Mouse (Mus musculus): ENCODE data around the gene Ptcra. TPM values are rescaled to one million over a fixed set of nuclear protein-coding genes. Genes with fewer than 3 reads are reported as not detected.

The Ptcra gene
- total and polyA plus RNA-seq, 3 experiments: 0.17 to 0.56 (median 0.34) TPM

- TF ChIP-seq ZMIZ1 (IDR thresholded peaks at IDR 0.05; ENCODE audit: low read depth, low read length) (peak; percentile 79), IRF4 (IDR thresholded peaks at IDR 0.05; ENCODE audit: low read depth, low read length) (peak; percentile 26; the same call in 1 of the 2 replicates), NRF1 (IDR thresholded peaks at IDR 0.05; ENCODE audit: low read depth, low read length) (peak; percentile 53), ZC3H11A (IDR thresholded peaks at IDR 0.05; ENCODE audit: low read depth, low read length) (no peak), KAT2A (IDR thresholded peaks at IDR 0.05; ENCODE audit: insufficient replicate concordance, low read length) (peak; percentile 76; the same call in 1 of the 2 replicates)
Observed at GRCm38 (mm10) chr17:46710959-46711597, 52.4 kb downstream of the Ptcra start, which contains the start of gene Pex6 (continued).

GRCm38 (mm10) chr17:46706375-46707089 is 57.0 kb downstream of the Ptcra start:
- no peak for DNase-seq (ENCODE audit: extremely low read depth)
- no peak overlapping the region for H3K9ac ChIP-seq (ENCODE audit: insufficient read depth, low read depth)
- H3K9me3 ChIP-seq (replicated peaks; ENCODE audit: low read length): peaks cover 5% of the 10 kb centered on the region
- peaks cover 14% of the 10 kb centered on the region for H3K79me2 ChIP-seq (replicated peaks; ENCODE audit: control insufficient read depth, extremely low read depth, insufficient read depth, poor library complexity, severe bottlenecking)
- H3K36me3 ChIP-seq (replicated peaks in 1 of 2; ENCODE audit: control insufficient read depth in 1 of 2, insufficient read depth in 1 of 2, low read length in 1 of 2): peaks cover 0 to 11% of the 10 kb centered on the region in 2 experiments
- no peak overlapping the region for H3K4me2 ChIP-seq (ENCODE audit: insufficient read depth, low read depth, poor library complexity, severe bottlenecking)
- in situ Hi-C loops (cut with MboI; ENCODE audit: low pct_ligation_motif_present, low pct_unique_long_range_greater_than_20kb, low sequenced_read_pairs) (no loop called here), dilution Hi-C loops (cut with MboI; ENCODE audit: extremely low pct_ligation_motif_present, extremely low pct_unique_long_range_greater_than_20kb, low sequenced_read_pairs) (no loop called here)
- H3K27me3 ChIP-seq (replicated peaks): no peaks in the 10 kb centered on the region
- TF ChIP-seq GABPA (IDR thresholded peaks at IDR 0.05; ENCODE audit: insufficient replicate concordance, low read depth, low read length): no peak
- TF ChIP-seq NRF1 (IDR thresholded peaks at IDR 0.05; ENCODE audit: low read depth, low read length): no peak
- TF ChIP-seq BHLHE40 (IDR thresholded peaks at IDR 0.05; ENCODE audit: low read depth, low read length): no peak
- TF ChIP-seq ZNF384 (IDR thresholded peaks at IDR 0.05; ENCODE audit: low read depth, low read length): no peak
- TF ChIP-seq JUN (IDR thresholded peaks at IDR 0.05; ENCODE audit: insufficient read depth, low read depth, low read length): no peak
- no peak for TF ChIP-seq JUND (conservative IDR thresholded peaks at IDR 0.05; ENCODE audit: low read depth, low read length)
- no peak for TF ChIP-seq IRF4 (IDR thresholded peaks at IDR 0.05; ENCODE audit: low read depth, low read length)
- no peak for TF ChIP-seq CHD1 (IDR thresholded peaks at IDR 0.05; ENCODE audit: low read depth, low read length)
- no peak for TF ChIP-seq KAT2A (IDR thresholded peaks at IDR 0.05; ENCODE audit: insufficient replicate concordance, low read length)
- TF ChIP-seq CTCF (conservative IDR thresholded peaks at IDR 0.05 in 1 of 2, IDR thresholded peaks at IDR 0.05 in 1 of 2; ENCODE audit: low read depth in 2 of 2, low read length in 2 of 2): no peak
- TF ChIP-seq MAFK (IDR thresholded peaks at IDR 0.05; ENCODE audit: insufficient replicate concordance, low read length): no peak
- no peak overlapping the region for H3K27ac ChIP-seq (ENCODE audit: insufficient read depth, low read depth)
- peaks cover 11 to 28% of the 10 kb centered on the region in 2 experiments for H3K4me1 ChIP-seq (ENCODE audit: control insufficient read depth in 1 of 2, insufficient read depth in 2 of 2)
- H3K4me3 ChIP-seq (replicated peaks in 1 of 3; ENCODE audit: low read depth in 2 of 3, low read length in 2 of 3, poor library complexity in 1 of 3): no peak overlapping the region

Other genes with a start within 250 kb of the Ptcra start
- 0.08 TPM in 2 replicates for gene Cul9, start 217.3 kb downstream of the Ptcra start, total RNA-seq (2012; rRNA removed)
- 0.05 TPM in 1 of 2 replicates, not detected in the other for gene Cul9, start 217.3 kb downstream of the Ptcra start, total RNA-seq (2014; rRNA removed)
- gene Cul9, start 217.3 kb downstream of the Ptcra start, polyA plus RNA-seq (2012; ENCODE audit: insufficient read length, low read depth): 0.27 and 0.65 TPM in 2 replicates
- 38.2 and 48.1 TPM in 2 replicates for gene Srf, start 207.5 kb downstream of the Ptcra start, total RNA-seq (2012; rRNA removed)
- gene Srf, start 207.5 kb downstream of the Ptcra start, total RNA-seq (2014; rRNA removed): 40.8 and 54.5 TPM in 2 replicates
- 60.1 and 81.6 TPM in 2 replicates for gene Srf, start 207.5 kb downstream of the Ptcra start, polyA plus RNA-seq (2012; ENCODE audit: insufficient read length, low read depth)
- 2.9 and 4.8 TPM in 2 replicates for gene Ptk7, start 134.2 kb downstream of the Ptcra start, total RNA-seq (2012; rRNA removed)
- gene Ptk7, start 134.2 kb downstream of the Ptcra start, total RNA-seq (2014; rRNA removed): 0.11 and 0.14 TPM in 2 replicates
- gene Ptk7, start 134.2 kb downstream of the Ptcra start, polyA plus RNA-seq (2012; ENCODE audit: insufficient read length, low read depth): 0.20 and 0.29 TPM in 2 replicates
- gene Klc4, start 117.7 kb downstream of the Ptcra start, total RNA-seq (2012; rRNA removed): 7.8 and 10.7 TPM in 2 replicates
- 6.6 and 8.3 TPM in 2 replicates for gene Klc4, start 117.7 kb downstream of the Ptcra start, total RNA-seq (2014; rRNA removed)
- gene Klc4, start 117.7 kb downstream of the Ptcra start, polyA plus RNA-seq (2012; ENCODE audit: insufficient read length, low read depth): 6.7 and 7.8 TPM in 2 replicates
- 235 and 238 TPM in 2 replicates for gene Mrpl2, start 117.5 kb downstream of the Ptcra start, total RNA-seq (2012; rRNA removed)
- gene Mrpl2, start 117.5 kb downstream of the Ptcra start, total RNA-seq (2014; rRNA removed): 128 and 130 TPM in 2 replicates
- gene Mrpl2, start 117.5 kb downstream of the Ptcra start, polyA plus RNA-seq (2012; ENCODE audit: insufficient read length, low read depth): 158 and 201 TPM in 2 replicates
- gene Cul7, start 113.4 kb downstream of the Ptcra start, total RNA-seq (2012; rRNA removed): 76.0 and 82.5 TPM in 2 replicates
- 33.3 and 37.7 TPM in 2 replicates for gene Cul7, start 113.4 kb downstream of the Ptcra start, total RNA-seq (2014; rRNA removed)
- 65.9 and 68.1 TPM in 2 replicates for gene Cul7, start 113.4 kb downstream of the Ptcra start, polyA plus RNA-seq (2012; ENCODE audit: insufficient read length, low read depth)
- gene Rrp36, start 89.4 kb downstream of the Ptcra start, total RNA-seq (2012; rRNA removed): 46.1 and 55.0 TPM in 2 replicates
- 53.6 and 55.2 TPM in 2 replicates for gene Rrp36, start 89.4 kb downstream of the Ptcra start, total RNA-seq (2014; rRNA removed)
- 38.1 and 49.3 TPM in 2 replicates for gene Rrp36, start 89.4 kb downstream of the Ptcra start, polyA plus RNA-seq (2012; ENCODE audit: insufficient read length, low read depth)
- gene Mea1, start 84.9 kb downstream of the Ptcra start, total RNA-seq (2012; rRNA removed): 94.3 and 106 TPM in 2 replicates
- 68.3 and 73.8 TPM in 2 replicates for gene Mea1, start 84.9 kb downstream of the Ptcra start, total RNA-seq (2014; rRNA removed)
- 86.1 and 110 TPM in 2 replicates for gene Mea1, start 84.9 kb downstream of the Ptcra start, polyA plus RNA-seq (2012; ENCODE audit: insufficient read length, low read depth)
- 66.7 and 72.3 TPM in 2 replicates for gene Klhdc3, start 82.8 kb downstream of the Ptcra start, total RNA-seq (2012; rRNA removed)
- 15.9 and 19.5 TPM in 2 replicates for gene Klhdc3, start 82.8 kb downstream of the Ptcra start, total RNA-seq (2014; rRNA removed)
- gene Klhdc3, start 82.8 kb downstream of the Ptcra start, polyA plus RNA-seq (2012; ENCODE audit: insufficient read length, low read depth): 126 and 130 TPM in 2 replicates
- gene Ppp2r5d, start 58.6 kb downstream of the Ptcra start, total RNA-seq (2012; rRNA removed): 57.7 and 63.8 TPM in 2 replicates
- gene Ppp2r5d, start 58.6 kb downstream of the Ptcra start, total RNA-seq (2014; rRNA removed): 56.2 and 59.0 TPM in 2 replicates
- gene Ppp2r5d, start 58.6 kb downstream of the Ptcra start, polyA plus RNA-seq (2012; ENCODE audit: insufficient read length, low read depth): 70.6 and 75.4 TPM in 2 replicates
- 27.8 and 31.8 TPM in 2 replicates for gene Pex6, start 52.2 kb downstream of the Ptcra start, total RNA-seq (2012; rRNA removed)
- gene Pex6, start 52.2 kb downstream of the Ptcra start, total RNA-seq (2014; rRNA removed): 13.7 and 14.1 TPM in 2 replicates
- 23.2 and 26.5 TPM in 2 replicates for gene Pex6, start 52.2 kb downstream of the Ptcra start, polyA plus RNA-seq (2012; ENCODE audit: insufficient read length, low read depth)
- gene Gnmt, start 34.5 kb downstream of the Ptcra start, total RNA-seq (2012; rRNA removed): 0.13 and 0.25 TPM in 2 replicates
- 0.38 TPM in 1 of 2 replicates, not detected in the other for gene Gnmt, start 34.5 kb downstream of the Ptcra start, total RNA-seq (2014; rRNA removed)
- 0.71 and 1.2 TPM in 2 replicates for gene Gnmt, start 34.5 kb downstream of the Ptcra start, polyA plus RNA-seq (2012; ENCODE audit: insufficient read length, low read depth)
- 82.5 and 102 TPM in 2 replicates for gene Cnpy3, start 11.5 kb downstream of the Ptcra start, total RNA-seq (2012; rRNA removed)
- 78.6 and 80.4 TPM in 2 replicates for gene Cnpy3, start 11.5 kb downstream of the Ptcra start, total RNA-seq (2014; rRNA removed)
- 94.8 and 111 TPM in 2 replicates for gene Cnpy3, start 11.5 kb downstream of the Ptcra start, polyA plus RNA-seq (2012; ENCODE audit: insufficient read length, low read depth)
- 47.0 and 65.8 TPM in 2 replicates for gene 2310039H08Rik, start 8.9 kb upstream of the Ptcra start, total RNA-seq (2012; rRNA removed)
- 52.5 and 79.3 TPM in 2 replicates for gene 2310039H08Rik, start 8.9 kb upstream of the Ptcra start, total RNA-seq (2014; rRNA removed)
- gene 2310039H08Rik, start 8.9 kb upstream of the Ptcra start, polyA plus RNA-seq (2012; ENCODE audit: insufficient read length, low read depth): 28.1 and 33.3 TPM in 2 replicates
- 160 and 202 TPM in 2 replicates for gene Rpl7l1, start 19.0 kb upstream of the Ptcra start, total RNA-seq (2012; rRNA removed)
- 261 and 301 TPM in 2 replicates for gene Rpl7l1, start 19.0 kb upstream of the Ptcra start, total RNA-seq (2014; rRNA removed)
- gene Rpl7l1, start 19.0 kb upstream of the Ptcra start, polyA plus RNA-seq (2012; ENCODE audit: insufficient read length, low read depth): 296 and 383 TPM in 2 replicates
- 7.1 and 7.4 TPM in 2 replicates for gene Bicral, start 94.8 kb upstream of the Ptcra start, total RNA-seq (2012; rRNA removed)
- gene Bicral, start 94.8 kb upstream of the Ptcra start, total RNA-seq (2014; rRNA removed): 2.4 and 3.0 TPM in 2 replicates
- gene Bicral, start 94.8 kb upstream of the Ptcra start, polyA plus RNA-seq (2012; ENCODE audit: insufficient read length, low read depth): 5.0 and 5.9 TPM in 2 replicates
- 27.8 and 32.8 TPM in 2 replicates for gene Tbcc, start 127.0 kb upstream of the Ptcra start, total RNA-seq (2012; rRNA removed)
- 19.4 and 21.6 TPM in 2 replicates for gene Tbcc, start 127.0 kb upstream of the Ptcra start, total RNA-seq (2014; rRNA removed)
- 15.1 and 16.4 TPM in 2 replicates for gene Tbcc, start 127.0 kb upstream of the Ptcra start, polyA plus RNA-seq (2012; ENCODE audit: insufficient read length, low read depth)
- not detected in 2 replicates for gene Prph2, start 146.7 kb upstream of the Ptcra start, total RNA-seq (2012; rRNA removed)
- not detected in 2 replicates for gene Prph2, start 146.7 kb upstream of the Ptcra start, total RNA-seq (2014; rRNA removed)
- gene Prph2, start 146.7 kb upstream of the Ptcra start, polyA plus RNA-seq (2012; ENCODE audit: insufficient read length, low read depth): not detected in 2 replicates
- gene Ubr2, start 246.8 kb upstream of the Ptcra start, total RNA-seq (2012; rRNA removed): 32.2 and 39.6 TPM in 2 replicates
- 19.5 and 20.4 TPM in 2 replicates for gene Ubr2, start 246.8 kb upstream of the Ptcra start, total RNA-seq (2014; rRNA removed)
- 50.9 and 52.6 TPM in 2 replicates for gene Ubr2, start 246.8 kb upstream of the Ptcra start, polyA plus RNA-seq (2012; ENCODE audit: insufficient read length, low read depth)